Mouse (Mus musculus) heart, adult 18-20 months (tissue): ENCODE measurements at regions not wholly inside any gene's neighbourhood (a gene's known extent, or its start where the extent isn't known, plus 50 kb on each side); places are given as distances from the start of the nearest gene placed in this dataset.

ENCODE experiments used
- DNase-seq, 2 experiments: peaks; one replicate each; pipeline ENCODE4 v3.0.0; 2021 to 2022; ENCODE audit warnings: mixed read lengths in 1 of 2

- no peak for DNase-seq
These were observed 76.7 kb upstream of the Gpc5 start for GRCm38 (mm10) chr14:115015299-115015698.

DNA sequence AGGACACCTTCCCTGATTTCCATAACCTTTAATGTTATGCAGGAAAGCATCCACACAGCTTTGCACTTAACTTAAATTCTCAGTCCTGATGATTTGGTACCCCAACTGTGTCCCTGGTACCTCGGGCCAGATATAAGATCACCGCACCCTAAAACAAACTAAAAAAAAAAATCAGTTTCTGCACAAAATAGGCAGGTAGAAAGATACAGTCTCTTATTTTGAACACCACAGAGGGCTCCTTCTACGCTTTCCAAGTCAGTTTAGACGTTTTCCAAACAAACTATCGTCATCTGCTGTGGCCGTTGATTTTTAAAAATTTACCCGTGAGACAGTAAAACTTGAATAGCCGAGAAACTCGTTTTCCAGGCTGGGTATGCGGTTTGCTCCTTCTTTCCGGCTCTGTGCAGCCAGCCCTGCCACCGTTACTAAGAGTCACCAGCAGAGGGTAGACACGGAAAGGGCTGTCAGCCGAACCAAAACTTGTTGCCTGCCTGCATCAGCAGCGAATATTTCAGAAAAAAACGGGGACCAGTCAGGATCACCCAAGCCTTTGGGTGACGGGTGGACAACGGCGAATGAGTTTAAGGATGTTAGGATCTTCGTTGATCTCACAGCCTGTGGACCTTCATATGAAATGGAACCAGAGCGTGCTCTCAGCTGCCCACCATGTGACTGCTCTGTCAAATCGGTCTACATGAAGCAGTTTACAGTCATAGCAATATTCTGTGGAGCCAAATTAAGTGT is 74.4 kb upstream of the Gpc5 start:
- peak; percentile 44 to 64 for DNase-seq

DNA sequence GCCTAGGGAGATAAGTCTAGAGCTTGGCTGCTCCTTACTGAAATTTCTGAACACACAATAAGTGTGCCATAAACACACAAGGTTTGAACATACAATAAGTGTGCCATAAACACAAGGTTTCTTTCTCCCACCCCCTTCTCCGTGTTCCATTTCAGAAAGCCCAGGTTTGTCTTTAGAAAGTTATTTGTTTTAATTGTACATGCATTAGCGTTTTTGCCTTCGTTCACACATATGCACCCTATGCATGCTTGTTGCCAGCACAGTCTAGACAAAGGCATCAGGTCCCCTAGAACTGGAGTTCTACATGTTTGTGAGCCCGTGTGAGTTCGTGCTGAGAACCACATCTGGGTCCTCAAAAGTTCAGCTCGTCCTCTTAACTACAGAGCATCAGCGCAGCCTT is 64.0 kb upstream of the Gpc5 start:
- no peak for DNase-seq

GRCm38 (mm10) chr14:115031734-115032133 is 60.3 kb upstream of the Gpc5 start:
- no peak for DNase-seq

- DNase-seq = no peak
These were observed 58.5 kb upstream of the Gpc5 start for GRCm38 (mm10) chr14:115033375-115033969.

DNA sequence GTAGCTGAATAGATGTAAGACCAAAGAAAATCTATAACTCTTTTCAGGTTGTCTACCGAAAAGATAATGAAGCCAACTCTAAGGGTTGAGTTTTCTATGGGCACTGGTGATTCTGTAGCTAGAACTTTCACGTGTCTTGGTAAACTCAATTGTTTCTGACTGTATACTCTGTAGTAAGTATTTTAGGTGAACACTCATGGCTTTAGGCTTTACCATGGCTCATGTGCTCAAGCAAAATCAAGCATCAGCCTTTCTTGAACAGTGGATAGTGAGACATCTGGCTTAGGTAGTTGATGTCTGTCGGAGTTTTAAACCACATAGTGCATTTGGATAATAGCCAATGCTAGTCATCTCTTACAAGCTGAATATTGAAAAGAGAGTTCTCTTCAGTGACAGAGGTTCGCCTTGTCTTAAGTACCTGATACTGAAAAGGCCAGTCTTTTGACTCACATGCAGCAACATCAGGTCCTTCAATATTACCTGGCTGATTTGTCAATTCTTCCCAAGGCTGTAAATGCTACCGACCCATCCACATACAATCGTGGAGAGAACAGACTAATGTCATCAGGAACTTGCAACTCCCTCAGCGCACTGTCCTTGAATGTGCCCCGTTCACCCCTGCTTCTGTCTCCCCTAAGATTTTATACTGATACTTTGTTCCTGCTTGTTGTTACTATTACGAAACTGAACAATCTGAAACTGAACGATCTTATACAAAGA is 57.1 kb upstream of the Gpc5 start:
- DNase-seq = no peak

DNA sequence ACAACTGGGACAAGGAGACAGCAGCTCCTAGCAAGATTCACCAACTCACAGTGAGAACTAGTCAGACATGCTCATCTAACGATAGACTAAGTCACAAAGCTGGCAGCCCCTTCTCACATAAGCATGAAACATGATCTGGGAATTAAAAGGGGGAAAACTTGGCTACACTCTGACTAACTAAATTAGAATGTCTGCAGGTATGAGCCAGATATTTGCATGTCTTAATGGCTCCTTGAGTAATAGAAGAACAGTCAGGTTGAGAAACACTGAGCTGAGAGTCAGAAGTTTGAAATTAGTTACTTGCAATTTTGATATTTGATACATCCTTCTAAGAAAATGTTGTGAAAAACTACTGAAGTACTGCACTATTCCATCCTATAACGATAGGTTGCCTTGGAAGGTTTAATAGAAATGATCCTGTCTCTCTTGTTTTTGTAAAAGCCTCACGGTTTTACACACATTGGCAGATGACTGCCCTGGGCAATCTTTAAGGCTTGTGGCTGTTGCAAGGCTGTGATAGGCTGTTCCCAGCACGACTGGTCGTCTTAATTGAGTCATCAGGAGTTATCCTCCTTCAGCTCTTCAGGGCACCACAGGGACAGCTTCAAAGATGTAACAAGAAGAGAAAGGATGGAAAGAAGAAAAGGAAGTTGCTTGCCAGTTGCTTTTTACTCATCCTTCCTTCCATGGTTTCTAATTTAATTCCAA is 54.8 kb upstream of the Gpc5 start:
- DNase-seq = no peak

GRCm38 (mm10) chr14:115038788-115039187 is 53.2 kb upstream of the Gpc5 start:
- no peak for DNase-seq

- no peak for DNase-seq
These were observed 52.5 kb upstream of the Gpc5 start for GRCm38 (mm10) chr14:115039524-115039923.

GRCm38 (mm10) chr14:115040091-115040571 is 51.9 kb upstream of the Gpc5 start:
- DNase-seq = no peak

- peak; percentile 89 to 92 for DNase-seq
These were observed 51.3 kb upstream of the Gpc5 start for GRCm38 (mm10) chr14:115040578-115041206.

DNA sequence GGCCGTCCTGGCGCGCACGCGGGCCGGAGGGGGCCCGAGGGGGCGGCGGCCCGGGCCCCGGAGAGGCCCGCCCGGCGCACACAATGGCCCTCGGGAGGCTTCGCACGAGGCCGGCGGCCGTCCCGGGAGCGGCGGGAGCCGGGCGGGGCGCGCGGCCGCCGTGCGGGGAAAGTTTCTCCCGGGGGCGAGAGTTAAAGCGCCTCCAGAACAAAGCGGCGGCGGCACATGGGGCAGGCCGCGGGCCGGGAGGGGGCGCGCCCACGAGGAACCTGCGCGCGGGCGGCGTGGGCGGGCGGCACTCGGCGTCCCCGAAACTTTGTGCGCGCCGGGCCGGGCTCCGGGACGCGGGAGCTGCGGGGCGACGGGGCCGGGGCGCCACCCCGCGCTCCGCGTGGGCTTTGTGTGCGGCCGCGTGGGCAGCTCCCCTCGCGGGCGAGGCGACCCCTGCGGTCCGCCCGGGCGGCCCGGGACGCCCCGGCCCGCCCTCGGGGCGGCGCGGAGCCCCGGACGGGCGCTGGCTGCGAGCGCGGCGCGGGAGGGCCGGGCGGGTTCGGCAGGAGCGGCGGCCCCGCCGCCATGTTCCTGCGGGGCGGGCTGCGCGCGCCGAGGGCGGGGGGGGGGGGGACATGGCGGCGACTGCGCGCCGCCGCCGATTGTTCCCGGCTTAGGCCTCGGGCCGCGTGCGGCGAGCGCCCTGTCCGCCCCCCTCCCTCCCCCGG is 50.5 kb upstream of the Gpc5 start:
- DNase-seq = peak; percentile 22 to 39

- DNase-seq = peak; percentile 88 to 92
These were observed 49.9 kb upstream of the Gpc5 start for GRCm38 (mm10) chr14:115042055-115042564.
